Mouse (Mus musculus) midbrain, embryonic 16.5 days (tissue): ENCODE measurements around the gene Lzts3. TPM values are rescaled to one million over a fixed set of nuclear protein-coding genes. Genes with fewer than 3 reads are reported as not detected.

Experiments used
- ATAC-seq: fragments of 200-750 bp; cut with Nextera tagmentation; 2 replicates; pipeline ENCODE4 v1.8.0; 2017; ENCODE audit warnings: moderate TSS enrichment
- H3K27ac ChIP-seq: fragments of 300-500 bp; sonication (generic); 2 replicates; pipeline ENCODE4 v1.5.1; 2014; ENCODE audit warnings: mild to moderate bottlenecking, low read length, mixed read lengths
- H3K27me3 ChIP-seq: fragments of 300-500 bp; sonication (generic); 2 replicates; pipeline ENCODE4 v1.6.1; 2014; ENCODE audit warnings: low read depth, low read length, mixed read lengths; ENCODE audit not compliant: control insufficient read depth, insufficient read depth
- H3K36me3 ChIP-seq: fragments of 300-500 bp; sonication (generic); 2 replicates; pipeline ENCODE4 v1.6.1; 2014; ENCODE audit warnings: mild to moderate bottlenecking, low read length, moderate library complexity, mixed read lengths; ENCODE audit not compliant: control insufficient read depth, insufficient read depth
- H3K4me1 ChIP-seq: fragments of 300-500 bp; sonication (generic); 2 replicates; pipeline ENCODE4 v1.6.1; 2014; ENCODE audit warnings: mild to moderate bottlenecking, low read length, mixed read lengths; ENCODE audit not compliant: control insufficient read depth, insufficient read depth
- H3K4me2 ChIP-seq: fragments of 300-500 bp; sonication (generic); 2 replicates; pipeline ENCODE4 v1.6.1; 2014; ENCODE audit warnings: mild to moderate bottlenecking, low read length, mixed read lengths
- H3K4me3 ChIP-seq: fragments of 300-500 bp; sonication (generic); 2 replicates; pipeline ENCODE4 v1.5.1; 2014; ENCODE audit warnings: low read depth, mild to moderate bottlenecking, low read length, moderate library complexity, mixed read lengths
- H3K9ac ChIP-seq: fragments of 300-500 bp; sonication (generic); 2 replicates; pipeline ENCODE4 v1.6.1; 2014; ENCODE audit warnings: low read depth, low read length, mixed read lengths
- H3K9me3 ChIP-seq: fragments of 300-500 bp; sonication (generic); replicated peaks from 2 replicates; pipeline ENCODE4 v1.6.1; 2014; ENCODE audit warnings: mild to moderate bottlenecking, low read length, mixed read lengths; ENCODE audit not compliant: control insufficient read depth, poor library complexity, severe bottlenecking
- WGBS: fragments of 180-500 bp; shearing (Covaris S2); extraction: QIAGEN DNeasy Blood & Tissue Kit; methylation state at CpG from one replicate; pipeline ENCODE4 v1.1.7; 2014; 5-methylcytosine and 5-hydroxymethylcytosine counted together
- polyA plus RNA-seq: library from polyadenylated mRNA; unstranded; fragments of >200 nt; fragmentation: Nextera tagmentation; extraction: Ambion mirVana; gene quantifications from 2 replicates; pipeline ENCODE4 v1.2.1, GENCODE M21; 2015

The Lzts3 gene
- polyA plus RNA-seq, 1 experiment from 2014 or later = 20.7 TPM

GRCm38 (mm10) chr2:130595596-130595995 is 47.0 kb downstream of the Lzts3 start:
- no peak overlapping the region for H3K9ac ChIP-seq
- 90% methylated on average over 1 of the region's 1 CpGs for WGBS
- H3K36me3 ChIP-seq = peaks cover 26% of the 10 kb centered on the region
- H3K27ac ChIP-seq = no peak overlapping the region
- H3K4me3 ChIP-seq = no peak overlapping the region
- H3K9me3 ChIP-seq = no peaks in the 10 kb centered on the region
- ATAC-seq = no peak
- no peaks in the 10 kb centered on the region for H3K27me3 ChIP-seq
- no peaks in the 10 kb centered on the region for H3K4me1 ChIP-seq
- no peak overlapping the region for H3K4me2 ChIP-seq

GRCm38 (mm10) chr2:130591016-130591415 is 51.6 kb downstream of the Lzts3 start:
- Histone ChIP-seq H3K9ac (no peak overlapping the region), H3K9me3 (no peaks in the 10 kb centered on the region), H3K27me3 (no peaks in the 10 kb centered on the region), H3K4me3 (no peak overlapping the region), H3K27ac (no peak overlapping the region), H3K4me2 (no peak overlapping the region), H3K36me3 (peaks cover 16% of the 10 kb centered on the region), H3K4me1 (no peaks in the 10 kb centered on the region)
- 98% methylated on average over 2 of the region's 2 CpGs for WGBS
- ATAC-seq = no peak

DNA sequence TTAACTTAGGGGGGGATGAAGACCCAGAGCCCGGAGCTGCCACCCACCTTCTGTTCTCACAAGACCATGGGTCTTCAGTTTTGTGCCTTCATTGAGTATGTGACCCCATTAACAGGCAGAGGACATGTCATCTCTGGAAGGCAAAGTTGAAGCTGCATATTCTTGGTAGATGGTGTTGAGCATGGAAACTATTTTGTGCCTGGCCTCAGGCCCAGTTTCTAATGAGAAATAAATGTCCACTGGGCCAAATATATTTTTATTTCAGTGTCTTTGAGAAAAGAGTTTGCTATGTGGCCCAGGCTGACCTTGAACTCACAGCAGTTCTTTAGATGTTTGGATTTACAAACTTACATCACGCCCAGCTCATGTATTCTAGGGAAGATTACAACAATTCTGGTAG is 52.8 kb downstream of the Lzts3 start:
- H3K4me2 ChIP-seq = no peak overlapping the region
- no peaks in the 10 kb centered on the region for H3K4me1 ChIP-seq
- ATAC-seq = no peak
- no peaks in the 10 kb centered on the region for H3K9me3 ChIP-seq
- H3K27ac ChIP-seq = no peak overlapping the region
- H3K36me3 ChIP-seq = peaks cover 13% of the 10 kb centered on the region
- 94% methylated on average over 2 of the region's 2 CpGs for WGBS
- H3K4me3 ChIP-seq = no peak overlapping the region
- H3K27me3 ChIP-seq = no peaks in the 10 kb centered on the region
- no peak overlapping the region for H3K9ac ChIP-seq

DNA sequence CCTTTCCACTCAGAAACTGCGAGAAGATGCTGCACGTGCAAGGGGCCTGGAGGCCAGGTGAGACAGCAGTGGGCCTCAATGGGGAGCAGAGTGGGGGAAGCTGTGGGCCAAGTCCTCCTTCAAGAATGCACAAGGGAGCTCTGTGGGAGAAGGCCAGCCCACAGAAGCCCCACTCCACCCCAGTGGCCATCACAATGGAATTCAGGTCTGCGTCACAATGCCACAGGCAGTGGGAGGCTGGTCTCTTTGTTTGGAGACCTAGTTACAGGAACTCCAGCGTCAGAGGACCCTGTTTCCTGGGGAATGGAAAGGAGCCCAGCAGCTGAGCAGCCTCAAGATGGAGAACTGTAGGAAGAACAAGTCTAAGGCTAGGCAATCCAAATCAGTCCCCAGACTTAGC is 53.4 kb downstream of the Lzts3 start:
- Histone ChIP-seq H3K4me2 (no peak overlapping the region), H3K4me1 (no peaks in the 10 kb centered on the region), H3K9me3 (no peaks in the 10 kb centered on the region), H3K4me3 (no peak overlapping the region), H3K27me3 (no peaks in the 10 kb centered on the region), H3K36me3 (peaks cover 11% of the 10 kb centered on the region), H3K27ac (no peak overlapping the region), H3K9ac (no peak overlapping the region)
- WGBS = 63% methylated on average over 4 of the region's 4 CpGs
- ATAC-seq = no peak

DNA sequence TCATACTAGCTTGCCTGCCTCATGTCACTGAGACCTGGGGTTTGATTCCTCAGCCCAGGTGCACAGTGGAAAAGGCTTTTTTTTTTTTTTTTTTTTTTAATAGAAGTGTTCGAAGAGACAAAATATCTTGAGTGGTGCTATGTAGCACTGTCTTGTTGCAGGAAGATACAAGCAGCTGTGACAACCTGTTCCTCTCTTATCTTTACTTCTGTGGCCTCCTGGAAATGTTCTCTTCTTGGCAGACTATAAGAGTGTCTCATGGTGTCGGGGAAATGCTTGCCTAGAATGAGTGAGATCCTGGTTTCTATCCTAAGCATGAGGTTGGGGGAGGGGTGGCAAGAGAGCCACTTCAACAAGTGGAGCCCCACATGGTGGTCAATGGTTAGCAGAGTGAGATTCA is 54.2 kb downstream of the Lzts3 start:
- Histone ChIP-seq H3K4me3 (no peak overlapping the region), H3K4me1 (no peaks in the 10 kb centered on the region), H3K36me3 (peaks cover 11% of the 10 kb centered on the region), H3K27me3 (no peaks in the 10 kb centered on the region), H3K27ac (no peak overlapping the region), H3K9me3 (no peaks in the 10 kb centered on the region), H3K9ac (no peak overlapping the region), H3K4me2 (no peak overlapping the region)
- no peak for ATAC-seq
- 93% methylated on average over 2 of the region's 2 CpGs for WGBS

DNA sequence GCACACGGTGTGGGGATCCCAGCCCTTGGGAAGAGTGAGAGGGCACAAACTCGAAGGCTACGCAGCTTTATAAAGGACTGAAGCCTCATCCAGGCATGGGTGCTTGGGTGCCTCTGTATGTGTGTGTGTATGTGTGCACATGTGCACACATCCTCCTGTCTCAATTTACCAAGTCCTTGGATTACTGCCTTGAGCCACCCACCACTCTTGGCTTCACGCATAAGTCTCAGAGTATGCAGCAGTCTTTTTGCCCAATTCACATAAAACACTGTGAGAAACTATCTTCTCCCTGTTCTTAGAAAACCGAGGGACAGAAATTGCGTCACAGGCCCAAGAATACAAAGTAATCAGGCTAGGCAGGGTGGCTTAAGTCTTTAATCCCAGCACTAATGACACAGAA is 56.6 kb downstream of the Lzts3 start:
- H3K9ac ChIP-seq = no peak overlapping the region
- no peak overlapping the region for H3K4me2 ChIP-seq
- H3K27me3 ChIP-seq = peaks cover 17% of the 10 kb centered on the region
- WGBS = 90% methylated on average over 6 of the region's 6 CpGs
- no peak overlapping the region for H3K27ac ChIP-seq
- H3K36me3 ChIP-seq = peaks cover 6% of the 10 kb centered on the region
- H3K4me3 ChIP-seq = no peak overlapping the region
- H3K9me3 ChIP-seq = no peaks in the 10 kb centered on the region
- no peak for ATAC-seq
- H3K4me1 ChIP-seq = no peaks in the 10 kb centered on the region; the same call in 1 of the 2 replicates

GRCm38 (mm10) chr2:130583902-130584560 is 58.6 kb downstream of the Lzts3 start:
- Histone ChIP-seq H3K36me3 (no peaks in the 10 kb centered on the region), H3K4me3 (no peak overlapping the region), H3K4me2 (no peak overlapping the region), H3K4me1 (peaks cover 8% of the 10 kb centered on the region), H3K27me3 (peaks cover 37% of the 10 kb centered on the region), H3K9me3 (no peaks in the 10 kb centered on the region), H3K27ac (no peak overlapping the region), H3K9ac (no peak overlapping the region)
- no peak for ATAC-seq
- 78% methylated on average over 10 of the region's 10 CpGs for WGBS

Other genes starting within 250 kb of the Lzts3 start
- 20.7 and 26.2 TPM in 2 replicates for gene Cpxm1, start 245.2 kb downstream of the Lzts3 start, polyA plus RNA-seq
- 0.14 TPM in 1 of 2 replicates, not detected in the other for gene Gm28372, start 237.6 kb downstream of the Lzts3 start, polyA plus RNA-seq
- 0.51 TPM in 1 of 2 replicates, not detected in the other for gene 1700020A23Rik, start 237.5 kb downstream of the Lzts3 start, polyA plus RNA-seq
- 0.21 TPM in 1 of 2 replicates, not detected in the other for gene Tmem239, start 236.3 kb downstream of the Lzts3 start, polyA plus RNA-seq
- gene Vps16, start 218.5 kb downstream of the Lzts3 start, polyA plus RNA-seq = 99.2 and 110 TPM in 2 replicates
- 15.4 and 15.7 TPM in 2 replicates for gene Pced1a, start 218.1 kb downstream of the Lzts3 start, polyA plus RNA-seq
- 137 and 144 TPM in 2 replicates for gene Ptpra, start 192.5 kb downstream of the Lzts3 start, polyA plus RNA-seq
- gene Mrps26, start 79.1 kb downstream of the Lzts3 start, polyA plus RNA-seq = 99.4 and 109 TPM in 2 replicates
- 0.93 and 15.3 TPM in 2 replicates for gene Oxt, start 66.6 kb downstream of the Lzts3 start, polyA plus RNA-seq
- gene Avp, start 60.2 kb downstream of the Lzts3 start, polyA plus RNA-seq = 76.0 and 77.8 TPM in 2 replicates
- gene Fastkd5, start 12.8 kb downstream of the Lzts3 start, polyA plus RNA-seq = 10.2 and 11.4 TPM in 2 replicates
- 8.4 and 8.9 TPM in 2 replicates for gene Ubox5, start 12.8 kb downstream of the Lzts3 start, polyA plus RNA-seq
- gene Ddrgk1, start 21.9 kb upstream of the Lzts3 start, polyA plus RNA-seq = 71.0 and 77.1 TPM in 2 replicates
- gene Itpa, start 24.8 kb upstream of the Lzts3 start, polyA plus RNA-seq = 136 and 137 TPM in 2 replicates
- gene Slc4a11, start 54.7 kb upstream of the Lzts3 start, polyA plus RNA-seq = 0.41 and 0.45 TPM in 2 replicates